Mouse (Mus musculus): Measurements from ENCODE around the gene Cers3.
A peak's percentile ranks its signal among the peaks of the same experiment; 100 is the strongest.

Cers3 gene

GRCm38 (mm10) chr7:66840008-66840719 lies 96.9 kb downstream of the Cers3 start:
- DNase-seq (ENCODE audit: inconsistent ontology term) = peak; percentile 31

GRCm38 (mm10) chr7:66841165-66841564 lies 97.9 kb downstream of the Cers3 start:
- no peak for DNase-seq (ENCODE audit: inconsistent ontology term)

GRCm38 (mm10) chr7:66842021-66842420 lies 98.7 kb downstream of the Cers3 start:
- DNase-seq (ENCODE audit: inconsistent ontology term) = peak; percentile 45

- no peak for DNase-seq (ENCODE audit: inconsistent ontology term)
These were observed 100.5 kb downstream of the Cers3 start for GRCm38 (mm10) chr7:66843846-66844245.

- DNase-seq (ENCODE audit: inconsistent ontology term) = no peak
These were observed 103.3 kb downstream of the Cers3 start for GRCm38 (mm10) chr7:66846582-66846981.

- DNase-seq (ENCODE audit: inconsistent ontology term) = no peak
These were observed 104.0 kb downstream of the Cers3 start for GRCm38 (mm10) chr7:66847299-66847698.

GRCm38 (mm10) chr7:66849316-66849715 lies 106.0 kb downstream of the Cers3 start:
- no peak for DNase-seq (ENCODE audit: inconsistent ontology term)

- peak; percentile 79 for DNase-seq (ENCODE audit: inconsistent ontology term)
These were observed 108.9 kb downstream of the Cers3 start for GRCm38 (mm10) chr7:66852164-66852563.

GRCm38 (mm10) chr7:66857610-66858009 lies 114.3 kb downstream of the Cers3 start:
- DNase-seq (ENCODE audit: inconsistent ontology term) = no peak

GRCm38 (mm10) chr7:66858247-66859075 lies 115.2 kb downstream of the Cers3 start:
- no peak for DNase-seq (ENCODE audit: inconsistent ontology term)

- DNase-seq (ENCODE audit: inconsistent ontology term) = peak; percentile 39
These were observed 115.9 kb downstream of the Cers3 start for GRCm38 (mm10) chr7:66859220-66859619.

GRCm38 (mm10) chr7:66866944-66867718 lies 123.8 kb downstream of the Cers3 start:
- no peak for DNase-seq (ENCODE audit: inconsistent ontology term)

GRCm38 (mm10) chr7:66867719-66868501 lies 124.6 kb downstream of the Cers3 start:
- DNase-seq (ENCODE audit: inconsistent ontology term) = peak; percentile 64

- DNase-seq (ENCODE audit: inconsistent ontology term) = no peak
These were observed 128.2 kb downstream of the Cers3 start for GRCm38 (mm10) chr7:66871520-66871919.

GRCm38 (mm10) chr7:66871940-66872511 lies 128.7 kb downstream of the Cers3 start:
- no peak for DNase-seq (ENCODE audit: inconsistent ontology term)

- no peak for DNase-seq (ENCODE audit: inconsistent ontology term)
These were observed 129.9 kb downstream of the Cers3 start for GRCm38 (mm10) chr7:66873235-66873634.
